Mouse (Mus musculus) regulatory T cell (primary cell): ENCODE results near the gene Cnot8.

Source experiments
- in situ Hi-C: fragments of 300-600 bp; cut with MboI, MseI; formaldehyde crosslinking; loops from one replicate; pipeline ENCODE4 v1.15.1; 2025; ENCODE audit warnings: high pct_unique_total_duplicates

Gene Cnot8

DNA sequence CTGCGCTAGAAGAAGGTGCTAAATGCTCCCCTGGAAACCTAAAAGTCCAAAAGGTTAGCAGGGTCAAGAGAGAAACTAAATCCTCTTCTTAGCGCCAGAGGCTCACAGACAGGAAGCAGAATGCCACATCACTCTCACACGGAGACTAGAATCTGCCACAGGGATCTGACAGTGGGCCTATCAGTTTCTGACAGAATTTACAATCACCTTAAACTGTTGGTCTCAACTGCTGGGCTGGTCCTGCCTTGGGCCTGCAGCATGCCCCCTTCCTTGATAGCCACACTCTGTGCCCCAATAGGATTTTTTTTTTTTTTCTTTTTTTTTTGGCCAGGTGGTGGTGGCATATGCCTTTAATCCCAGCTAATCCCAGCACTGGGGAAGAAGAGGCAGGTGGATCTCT, 52.9 kb downstream of the Cnot8 start:
- in situ Hi-C loops = no loop called here

GRCm38 (mm10) chr11:58165072-58165471, 61.1 kb downstream of the Cnot8 start:
- in situ Hi-C loops = loop anchor here (10.0 kb wide), 1 partner anchor 210 kb away; no protein-coding TSS in a partner anchor

DNA sequence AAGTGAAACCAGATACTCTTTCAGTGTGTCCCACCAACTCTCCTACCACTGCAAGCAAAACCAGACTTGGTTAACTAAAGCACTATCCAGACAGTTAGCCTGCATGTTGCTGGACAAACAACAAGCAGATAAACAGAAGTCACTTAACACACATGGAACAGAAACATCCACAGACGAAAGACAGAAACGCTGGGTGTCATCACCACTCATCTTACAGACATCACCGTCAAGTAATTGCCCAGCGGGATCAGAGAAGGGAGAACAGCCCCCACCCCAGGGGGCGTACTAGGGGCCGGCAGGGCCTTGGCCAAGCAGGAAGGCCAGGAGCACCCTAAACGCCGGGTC, 63.8 kb downstream of the Cnot8 start:
- in situ Hi-C loops = loop anchor here (10.0 kb wide), 1 partner anchor 213 kb away; no protein-coding TSS in a partner anchor
